Mouse (Mus musculus) urinary bladder, adult 18-20 months (tissue): ENCODE measurements around the gene Pdcd6.
A peak's percentile ranks its signal among the peaks of the same experiment; 100 is the strongest.

Source experiments
- DNase-seq, 2 experiments: peaks; one replicate each; pipeline ENCODE4 v3.0.0; 2022; ENCODE audit warnings: low spot score in 2 of 2, mixed read lengths in 2 of 2

The Pdcd6 gene

DNA sequence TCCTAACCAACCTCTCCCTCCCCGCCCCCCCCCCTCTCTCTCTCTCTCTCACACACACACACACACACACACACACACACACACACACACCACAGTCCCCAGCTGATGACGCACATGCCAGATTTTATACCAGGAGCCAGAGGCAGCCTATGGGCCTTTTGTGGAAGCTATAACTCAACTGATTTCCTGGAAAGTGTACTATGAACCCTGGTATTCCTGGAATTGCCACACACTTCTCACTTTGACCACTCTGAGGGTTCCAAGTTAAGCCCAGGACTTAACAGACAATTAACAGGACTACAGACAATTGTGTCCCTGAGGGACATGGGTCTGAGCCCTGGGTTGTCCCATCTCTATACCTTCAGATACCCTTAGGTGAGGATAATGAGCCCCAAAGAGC, 35.1 kb downstream of the Pdcd6 start:
- no peak for DNase-seq

- no peak for DNase-seq
Measured at GRCm38 (mm10) chr13:74275726-74276125, 41.7 kb downstream of the Pdcd6 start.

- DNase-seq: peak in 1 of 2 experiments; percentile 30
Measured at GRCm38 (mm10) chr13:74260231-74260992, 57.0 kb downstream of the Pdcd6 start.

DNA sequence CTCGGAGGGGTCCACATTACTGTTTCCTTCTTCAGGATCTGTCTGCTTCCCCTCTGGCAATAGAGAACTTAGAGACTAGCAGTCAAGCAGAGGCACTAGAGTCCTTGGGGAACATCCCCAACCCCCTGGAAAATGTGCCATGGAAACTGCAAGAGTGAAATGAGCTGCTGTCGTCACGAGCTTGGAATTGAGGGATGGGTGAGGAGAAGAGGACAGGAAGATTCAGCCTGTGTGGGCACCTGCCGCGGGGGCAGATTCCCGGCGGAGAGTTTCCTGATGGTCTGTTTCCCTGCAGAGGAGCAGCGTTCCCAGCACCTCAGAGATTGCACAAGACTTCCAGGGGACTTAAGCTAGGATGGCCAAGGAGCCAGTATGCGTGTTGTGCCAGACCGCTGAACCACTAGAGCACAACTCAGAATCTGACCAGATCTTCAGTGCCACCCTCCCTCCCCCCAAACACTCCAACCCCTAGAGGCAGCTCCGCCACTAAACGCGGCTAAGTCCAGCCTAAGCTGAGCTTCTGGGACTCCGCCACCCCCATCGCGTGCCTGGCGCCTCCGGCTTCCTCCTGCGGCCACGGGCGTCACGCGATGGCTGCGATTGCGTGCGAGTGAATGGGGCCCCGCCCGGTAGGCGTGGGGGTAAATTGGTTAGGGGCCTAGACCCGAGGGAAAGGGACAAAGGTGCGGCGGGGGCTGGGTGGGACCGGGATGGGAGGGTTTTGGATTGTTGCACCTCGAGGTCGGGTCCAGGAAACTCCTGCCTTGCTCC, 57.7 kb downstream of the Pdcd6 start:
- peak; percentile 52 to 66 for DNase-seq
